8 mouse cellular contexts compared by ENCODE assay signal in the genomic region with DNA sequence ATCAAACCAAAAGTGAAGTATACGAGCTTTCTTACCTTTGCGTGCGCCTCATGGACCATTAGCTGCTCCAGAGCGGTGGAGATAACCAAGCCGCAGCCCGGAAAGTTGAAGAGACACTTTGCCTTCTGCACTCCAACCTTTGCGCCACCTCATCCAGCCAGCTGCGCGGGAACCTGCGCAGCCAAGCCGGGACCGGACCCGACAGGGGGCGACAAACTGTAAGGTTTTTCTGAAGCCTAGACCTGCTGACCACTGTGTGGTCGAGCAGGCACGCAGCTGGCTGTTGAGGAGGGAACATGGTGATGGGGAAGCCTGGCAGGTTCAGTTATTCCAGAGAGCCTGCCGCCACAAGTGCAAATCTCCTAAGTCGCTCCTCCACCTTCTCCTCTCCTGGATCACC. TPM values are rescaled to one million over a fixed set of nuclear protein-coding genes. Genes with fewer than 3 reads are reported as not detected.
DNase-seq lines count a peak whose midpoint lies in the region; ATAC-seq lines count a peak whose summit lies in the region.

No protein-coding gene starts in this region.

- peaks cover 96% of the 10 kb centered on the region for H3K27me3 ChIP-seq in midbrain, embryonic 12.5 days
- peaks cover 98% of the 10 kb centered on the region for H3K27me3 ChIP-seq in midbrain, embryonic 15.5 days (replicated peaks)
- H3K27me3 ChIP-seq in embryonic facial prominence, embryonic 15.5 days, result peaks cover 95% of the 10 kb centered on the region
- H3K27me3 ChIP-seq in kidney, embryonic 14.5 days (ENCODE audit: control insufficient read depth, insufficient read depth, low read length), result peaks cover 95% of the 10 kb centered on the region

- H3K4me3 ChIP-seq in midbrain, embryonic 12.5 days, result no peak overlapping the region
- H3K4me3 ChIP-seq in midbrain, embryonic 15.5 days, result no peak overlapping the region
- H3K4me3 ChIP-seq in embryonic facial prominence, embryonic 15.5 days (replicated peaks), result peak overlapping the region; percentile 29
- no peak overlapping the region for H3K4me3 ChIP-seq in kidney, embryonic 14.5 days (ENCODE audit: low read length)

- no peak overlapping the region for H3K9ac ChIP-seq in midbrain, embryonic 12.5 days (replicated peaks)
- no peak overlapping the region for H3K9ac ChIP-seq in midbrain, embryonic 15.5 days
- H3K9ac ChIP-seq in embryonic facial prominence, embryonic 15.5 days, result no peak overlapping the region
- no peak overlapping the region for H3K9ac ChIP-seq in kidney, embryonic 14.5 days (ENCODE audit: low read depth, low read length)

- no peak overlapping the region for H3K4me2 ChIP-seq in midbrain, embryonic 12.5 days (replicated peaks)
- no peak overlapping the region for H3K4me2 ChIP-seq in midbrain, embryonic 15.5 days
- peak overlapping the region; percentile 40 for H3K4me2 ChIP-seq in embryonic facial prominence, embryonic 15.5 days (replicated peaks)
- H3K4me2 ChIP-seq in kidney, embryonic 14.5 days (replicated peaks; ENCODE audit: low read depth, low read length), result 0 out of 2 replicates have a peak overlapping the region, but pooled peaks have one; percentile 5

- no peak overlapping the region for H3K27ac ChIP-seq in midbrain, embryonic 12.5 days (replicated peaks)
- no peak overlapping the region for H3K27ac ChIP-seq in midbrain, embryonic 15.5 days
- H3K27ac ChIP-seq in embryonic facial prominence, embryonic 15.5 days (replicated peaks), result no peak overlapping the region
- H3K27ac ChIP-seq in kidney, embryonic 14.5 days (ENCODE audit: low read depth, low read length), result no peak overlapping the region

- H3K4me1 ChIP-seq in midbrain, embryonic 12.5 days, result peaks cover 10% of the 10 kb centered on the region; the same call in 1 of the 2 replicates
- peaks cover 10% of the 10 kb centered on the region for H3K4me1 ChIP-seq in midbrain, embryonic 15.5 days
- H3K4me1 ChIP-seq in embryonic facial prominence, embryonic 15.5 days, result peaks cover 32% of the 10 kb centered on the region
- H3K4me1 ChIP-seq in kidney, embryonic 14.5 days (ENCODE audit: control insufficient read depth, insufficient read depth, low read length), result no peaks in the 10 kb centered on the region

- H3K36me3 ChIP-seq in midbrain, embryonic 12.5 days, result no peaks in the 10 kb centered on the region
- H3K36me3 ChIP-seq in midbrain, embryonic 15.5 days (replicated peaks), result no peaks in the 10 kb centered on the region
- H3K36me3 ChIP-seq in embryonic facial prominence, embryonic 15.5 days, result no peaks in the 10 kb centered on the region
- no peaks in the 10 kb centered on the region for H3K36me3 ChIP-seq in kidney, embryonic 14.5 days (ENCODE audit: control insufficient read depth, insufficient read depth, low read length)

- peak; percentile 55; the same call in 1 of the 2 replicates for ATAC-seq in midbrain, embryonic 12.5 days (ENCODE audit: low FRiP score, low read depth)
- ATAC-seq in midbrain, embryonic 15.5 days (replicated peaks), result no peak
- ATAC-seq in embryonic facial prominence, embryonic 15.5 days (ENCODE audit: insufficient number of reproducible peaks, low FRiP score, low TSS enrichment, low read depth), result no peak
- ATAC-seq in kidney, embryonic 14.5 days (ENCODE audit: low FRiP score, low TSS enrichment), result peak; percentile 87

- DNase-seq in lung, postnatal 4 days, result peak; percentile 38 to 47
- no peak for DNase-seq in right cerebral cortex, postnatal 14 days
- DNase-seq in spleen, adult 12 weeks (ENCODE audit: low spot score), result no peak
- no peak for DNase-seq in layer of hippocampus, postnatal 36 days

- WGBS in midbrain, embryonic 12.5 days, result under 1% methylated on average over 18 of the region's 18 CpGs
- WGBS in midbrain, embryonic 15.5 days, result under 1% methylated on average over 18 of the region's 18 CpGs
- 2% methylated on average over 18 of the region's 18 CpGs for WGBS in embryonic facial prominence, embryonic 15.5 days
- 1% methylated on average over 18 of the region's 18 CpGs for WGBS in kidney, embryonic 14.5 days

- no peaks in the 10 kb centered on the region for H3K9me3 ChIP-seq in midbrain, embryonic 12.5 days
- no peaks in the 10 kb centered on the region for H3K9me3 ChIP-seq in midbrain, embryonic 15.5 days
- no peaks in the 10 kb centered on the region for H3K9me3 ChIP-seq in embryonic facial prominence, embryonic 15.5 days (replicated peaks)
- no peaks in the 10 kb centered on the region for H3K9me3 ChIP-seq in kidney, embryonic 14.5 days (ENCODE audit: control insufficient read depth, low read length)

RNA-seq across cellular contexts. Expression of a gene that starts 0.6 kb away (rescaled TPM):
- polyA plus RNA-seq in midbrain, embryonic 12.5 days (2016; fragmentation: Nextera tagmentation; extraction: Ambion mirVana), result 0.69 and 0.70 TPM in 2 replicates
- polyA plus RNA-seq in midbrain, embryonic 15.5 days (2015; fragmentation: Nextera tagmentation; extraction: Ambion mirVana), result not detected in 2 replicates
- 8.9 and 9.6 TPM in 2 replicates for polyA plus RNA-seq in embryonic facial prominence, embryonic 15.5 days (2015; fragmentation: Nextera tagmentation; extraction: Ambion mirVana)
- polyA plus RNA-seq in kidney, embryonic 14.5 days (2014; fragmentation: Nextera tagmentation; extraction: Ambion mirVana), result 0.07 TPM in 1 of 2 replicates, not detected in the other
- total RNA-seq in layer of hippocampus, postnatal 36 days (2021), result not detected

Comparison
In these comparisons a context has a peak if more than half of its experiments do, and no peak if none do; other contexts are left out.
1. ATAC-seq: peak in midbrain, embryonic 12.5 days (single experiment) and kidney, embryonic 14.5 days (single experiment); none in midbrain, embryonic 15.5 days (single experiment) and embryonic facial prominence, embryonic 15.5 days (single experiment).
2. H3K4me2 ChIP-seq: peak in embryonic facial prominence, embryonic 15.5 days (single experiment) and kidney, embryonic 14.5 days (single experiment); none in midbrain, embryonic 12.5 days (single experiment) and midbrain, embryonic 15.5 days (single experiment).
3. DNase-seq: peak in lung, postnatal 4 days (2 of 2); none in right cerebral cortex, postnatal 14 days (single experiment), spleen, adult 12 weeks (single experiment) and layer of hippocampus, postnatal 36 days (0 of 2).